26 mouse cellular contexts compared by ENCODE assay signal in the genomic region with DNA sequence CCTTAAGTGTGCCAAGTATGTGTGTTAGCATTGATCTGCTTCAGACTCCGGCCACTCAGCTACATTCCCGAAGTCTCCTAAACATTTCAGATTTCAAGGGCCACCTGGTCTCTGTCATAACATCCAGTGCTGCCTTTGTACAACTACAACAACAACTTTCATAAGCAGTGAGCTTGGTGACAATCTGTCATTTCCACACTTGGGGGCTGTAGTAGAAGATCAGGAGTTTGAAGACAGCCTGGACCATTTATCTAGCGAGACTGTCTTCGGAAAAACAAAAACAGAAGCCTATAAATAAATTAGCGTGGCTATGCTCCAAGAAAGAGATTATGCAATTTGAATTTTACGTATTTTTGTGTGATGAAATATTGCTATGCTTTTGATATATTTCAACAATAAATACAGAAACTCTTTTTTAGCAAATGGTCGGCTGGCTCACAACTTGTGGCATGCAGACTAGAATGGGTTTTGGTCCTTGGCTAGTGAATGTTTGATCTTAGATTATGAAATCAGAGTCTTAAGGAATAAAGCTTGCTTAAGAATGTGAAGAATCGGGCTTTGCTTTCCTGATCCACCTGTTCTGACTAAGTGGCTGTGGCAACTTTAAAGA. TPM values are rescaled to one million over a fixed set of nuclear protein-coding genes. Genes with fewer than 3 reads are reported as not detected.
DNase-seq lines count a peak whose midpoint lies in the region; ATAC-seq and TF ChIP-seq lines count a peak whose summit lies in the region.
"Had no signal": no experiment of that assay in that cellular context is flagged by ENCODE, and none has a peak within 500 bp of the region (broad histone marks: within the 10 kb centered on the region; RNA-seq: fewer than 3 reads in every experiment).

No protein-coding gene starts in this region.

- H3K36me3 ChIP-seq in forebrain, postnatal 0 days (ENCODE audit: insufficient read depth), result no peaks in the 10 kb centered on the region
- H3K36me3 ChIP-seq in forebrain, embryonic 11.5 days (ENCODE audit: control insufficient read depth, insufficient read depth, low read length), result no peaks in the 10 kb centered on the region
- no peaks in the 10 kb centered on the region for H3K36me3 ChIP-seq in lung, embryonic 14.5 days (ENCODE audit: insufficient read depth)
- no peaks in the 10 kb centered on the region for H3K36me3 ChIP-seq in ES-Bruce4 (ENCODE audit: control insufficient read depth, insufficient read depth, low read length, poor library complexity, severe bottlenecking)
- H3K36me3 ChIP-seq: embryonic facial prominence, embryonic 15.5 days; heart, embryonic 13.5 days; hindbrain, embryonic 15.5 days had no signal

- WGBS in forebrain, postnatal 0 days, result 67% methylated on average over 8 of the region's 8 CpGs
- 86% methylated on average over 8 of the region's 8 CpGs for WGBS in forebrain, embryonic 11.5 days
- WGBS in lung, embryonic 14.5 days, result 57% methylated on average over 8 of the region's 8 CpGs

- H3K9ac ChIP-seq in forebrain, postnatal 0 days, result no peak overlapping the region
- H3K9ac ChIP-seq in forebrain, embryonic 11.5 days (ENCODE audit: low read length), result no peak overlapping the region
- H3K9ac ChIP-seq in lung, embryonic 14.5 days, result no peak overlapping the region
- no peak overlapping the region for H3K9ac ChIP-seq in ES-Bruce4 (ENCODE audit: low read depth, poor library complexity, severe bottlenecking)
- H3K9ac ChIP-seq: embryonic facial prominence, embryonic 15.5 days; forebrain, embryonic 13.5 days; heart, embryonic 13.5 days; hindbrain, embryonic 15.5 days had no signal

- DNase-seq in forebrain, postnatal 0 days, result peak; percentile 18
- DNase-seq in forebrain, embryonic 11.5 days (ENCODE audit: low spot score), result no peak
- DNase-seq in lung, embryonic 14.5 days, result peak; percentile 39
- DNase-seq in lung, postnatal 10 days, result no peak
- peak; percentile 76 for DNase-seq in fat pad, adult 2 months (ENCODE audit: extremely low read depth, low read depth, low spot score)
- DNase-seq: adrenal gland, adult 2 months; adrenal gland, postnatal 25 days; B cell, adult 2 months; cerebellum, adult 2 months; cerebellum, postnatal 10 days; embryo, embryonic 11 days; gastrocnemius, adult 2 months; gastrocnemius, postnatal 25 days; heart, postnatal 36 days had no signal

- no peak for TF ChIP-seq POLR2A in ES-Bruce4 (IDR thresholded peaks at IDR 0.05; ENCODE audit: insufficient read depth, low read length)

- TF ChIP-seq CTCF in forebrain, postnatal 0 days (IDR thresholded peaks at IDR 0.05; ENCODE audit: low read depth), result no peak
- TF ChIP-seq CTCF in lung, embryonic 14.5 days (IDR thresholded peaks at IDR 0.05; ENCODE audit: low read depth), result no peak
- no peak for TF ChIP-seq CTCF in ES-Bruce4 (IDR thresholded peaks at IDR 0.05; ENCODE audit: low read depth, low read length)

- H3K4me2 ChIP-seq in forebrain, postnatal 0 days (ENCODE audit: low read depth), result no peak overlapping the region
- H3K4me2 ChIP-seq in forebrain, embryonic 11.5 days (ENCODE audit: low read depth, low read length, severe bottlenecking), result no peak overlapping the region
- no peak overlapping the region for H3K4me2 ChIP-seq in lung, embryonic 14.5 days
- H3K4me2 ChIP-seq: embryonic facial prominence, embryonic 15.5 days; forebrain, embryonic 13.5 days; heart, embryonic 13.5 days; hindbrain, embryonic 15.5 days had no signal

- no peak overlapping the region for H3K4me3 ChIP-seq in forebrain, postnatal 0 days (ENCODE audit: low read depth, low read length)
- H3K4me3 ChIP-seq in forebrain, embryonic 11.5 days (ENCODE audit: low read depth, low read length), result no peak overlapping the region
- no peak overlapping the region for H3K4me3 ChIP-seq in lung, embryonic 14.5 days (ENCODE audit: low read depth, low read length)
- H3K4me3 ChIP-seq in ES-Bruce4 (ENCODE audit: low read depth, low read length), result no peak overlapping the region
- H3K4me3 ChIP-seq: embryonic facial prominence, embryonic 15.5 days; erythroblast, embryonic 14.5 days; forebrain, embryonic 13.5 days; gastrocnemius, adult 2 months; heart, embryonic 13.5 days; hindbrain, embryonic 15.5 days had no signal

- H3K27me3 ChIP-seq in forebrain, postnatal 0 days (ENCODE audit: insufficient read depth, low read length), result no peaks in the 10 kb centered on the region
- no peaks in the 10 kb centered on the region for H3K27me3 ChIP-seq in forebrain, embryonic 11.5 days (ENCODE audit: control insufficient read depth, insufficient read depth, low read length)
- H3K27me3 ChIP-seq in lung, embryonic 14.5 days (ENCODE audit: insufficient read depth, low read length), result no peaks in the 10 kb centered on the region
- no peaks in the 10 kb centered on the region for H3K27me3 ChIP-seq in ES-Bruce4 (ENCODE audit: control insufficient read depth, insufficient read depth, low read length, poor library complexity, severe bottlenecking)
- H3K27me3 ChIP-seq: embryonic facial prominence, embryonic 15.5 days; forebrain, embryonic 13.5 days; heart, embryonic 13.5 days; hindbrain, embryonic 15.5 days; Patski had no signal

- H3K27ac ChIP-seq in forebrain, postnatal 0 days (ENCODE audit: low read depth, low read length), result no peak overlapping the region
- H3K27ac ChIP-seq in forebrain, embryonic 11.5 days (ENCODE audit: low read depth, low read length), result no peak overlapping the region
- H3K27ac ChIP-seq in lung, embryonic 14.5 days (ENCODE audit: low read depth), result no peak overlapping the region
- H3K27ac ChIP-seq in ES-Bruce4 (ENCODE audit: insufficient read depth, low read length), result peak overlapping the region; percentile 72; the same call in 1 of the 2 replicates
- H3K27ac ChIP-seq: embryonic facial prominence, embryonic 15.5 days; forebrain, embryonic 13.5 days; gastrocnemius, adult 2 months; heart, embryonic 13.5 days; hindbrain, embryonic 15.5 days had no signal

- ATAC-seq in forebrain, postnatal 0 days, result peak; percentile 50
- ATAC-seq in forebrain, embryonic 11.5 days (replicated peaks; ENCODE audit: low FRiP score), result no peak
- no peak for ATAC-seq in lung, embryonic 14.5 days (ENCODE audit: insufficient read depth)
- ATAC-seq in erythroid progenitor cell, adult 5-6 weeks (replicated peaks; ENCODE audit: low FRiP score, poor library complexity, severe bottlenecking), result no peak
- ATAC-seq: activated CD4-positive, CD25-positive, alpha-beta regulatory T cell, adult 4 months; CD4-positive, CD25-positive, alpha-beta regulatory T cell, adult 4 months; forebrain, embryonic 13.5 days; Patski had no signal

- no peaks in the 10 kb centered on the region for H3K9me3 ChIP-seq in forebrain, postnatal 0 days (ENCODE audit: low read length)
- H3K9me3 ChIP-seq in forebrain, embryonic 11.5 days (ENCODE audit: control insufficient read depth, low read length), result no peaks in the 10 kb centered on the region
- no peaks in the 10 kb centered on the region for H3K9me3 ChIP-seq in lung, embryonic 14.5 days (ENCODE audit: low read depth, low read length)
- no peaks in the 10 kb centered on the region for H3K9me3 ChIP-seq in ES-Bruce4 (replicated peaks; ENCODE audit: control insufficient read depth, insufficient read depth, low read length, poor library complexity, severe bottlenecking)
- H3K9me3 ChIP-seq: embryonic facial prominence, embryonic 15.5 days; forebrain, embryonic 13.5 days; hindbrain, embryonic 15.5 days had no signal

- no peaks in the 10 kb centered on the region for H3K4me1 ChIP-seq in forebrain, postnatal 0 days (ENCODE audit: insufficient read depth)
- no peaks in the 10 kb centered on the region for H3K4me1 ChIP-seq in forebrain, embryonic 11.5 days (replicated peaks; ENCODE audit: control insufficient read depth, insufficient read depth, low read length)
- H3K4me1 ChIP-seq in lung, embryonic 14.5 days (ENCODE audit: insufficient read depth), result no peaks in the 10 kb centered on the region
- no peaks in the 10 kb centered on the region for H3K4me1 ChIP-seq in ES-Bruce4 (ENCODE audit: control insufficient read depth, insufficient read depth, low read length)
- H3K4me1 ChIP-seq: embryonic facial prominence, embryonic 15.5 days; forebrain, embryonic 13.5 days; hindbrain, embryonic 15.5 days had no signal

- no peak for TF ChIP-seq EP300 in ES-Bruce4 (IDR thresholded peaks at IDR 0.05; ENCODE audit: insufficient read depth, low read depth, low read length)

RNA-seq across cellular contexts. Expression of gene Nsun7, which starts 27.9 kb away (rescaled TPM):
- 4.3 and 5.2 TPM in 2 replicates for total RNA-seq in forebrain, postnatal 0 days (2014; rRNA removed)
- 1.8 and 3.1 TPM in 2 replicates for polyA plus RNA-seq in forebrain, postnatal 0 days (2015; fragmentation: Nextera tagmentation; extraction: Ambion mirVana)
- 0.79 and 1.1 TPM in 2 replicates for polyA plus RNA-seq in forebrain, embryonic 11.5 days (2014; fragmentation: Nextera tagmentation; extraction: Ambion mirVana)
- polyA plus RNA-seq in lung, embryonic 14.5 days (2014; fragmentation: Nextera tagmentation; extraction: Ambion mirVana), result 1.4 and 1.5 TPM in 2 replicates
- polyA plus RNA-seq in ES-Bruce4 (2011; ENCODE audit: insufficient read depth, insufficient read length, low read depth, missing spikeins), result 0.37 and 0.94 TPM in 2 replicates
- total RNA-seq in erythroid progenitor cell, adult 5-6 weeks (2015; ENCODE audit: low replicate concordance), result not detected in 2 replicates
- not detected in 2 replicates for total RNA-seq in erythroid progenitor cell, adult 5-6 weeks (2017; ENCODE audit: low replicate concordance)
- total RNA-seq: gastrocnemius, postnatal 25 days; granulocyte monocyte progenitor cell, adult 5-6 weeks; MEL had no signal
- polyA plus RNA-seq: erythroblast, embryonic 14.5 days had no signal

RNA-seq across cellular contexts. Expression of gene Rbm47, which starts 58.8 kb away (rescaled TPM):
- 1.2 and 2.7 TPM in 2 replicates for total RNA-seq in forebrain, postnatal 0 days (2014; rRNA removed)
- polyA plus RNA-seq in forebrain, postnatal 0 days (2015; fragmentation: Nextera tagmentation; extraction: Ambion mirVana), result 2.3 and 3.3 TPM in 2 replicates
- 5.9 and 6.1 TPM in 2 replicates for polyA plus RNA-seq in forebrain, embryonic 11.5 days (2014; fragmentation: Nextera tagmentation; extraction: Ambion mirVana)
- polyA plus RNA-seq in lung, embryonic 14.5 days (2014; fragmentation: Nextera tagmentation; extraction: Ambion mirVana), result 18.5 and 18.8 TPM in 2 replicates
- 82.8 and 88.1 TPM in 2 replicates for polyA plus RNA-seq in ES-Bruce4 (2011; ENCODE audit: insufficient read depth, insufficient read length, low read depth, missing spikeins)
- total RNA-seq in erythroid progenitor cell, adult 5-6 weeks (2015; ENCODE audit: low replicate concordance), result 0.36 and 0.42 TPM in 2 replicates
- 0.39 and 4.7 TPM in 2 replicates for total RNA-seq in erythroid progenitor cell, adult 5-6 weeks (2017; ENCODE audit: low replicate concordance)
- total RNA-seq: MEL had no signal

Comparison
In these comparisons a context has a peak if more than half of its experiments do, and no peak if none do; other contexts are left out.
1. DNase-seq: peak in forebrain, postnatal 0 days (single experiment), lung, embryonic 14.5 days (single experiment) and fat pad, adult 2 months (single experiment); none in forebrain, embryonic 11.5 days (single experiment) and lung, postnatal 10 days (single experiment).